Mouse (Mus musculus) embryo, embryonic 10.5 days (tissue): Measurements from ENCODE around the gene Syp.

Source experiments
- DNase-seq: peaks from one replicate; pipeline ENCODE4 v3.0.0-alpha.2; 2015; ENCODE audit warnings: low spot score

The Syp gene

DNA sequence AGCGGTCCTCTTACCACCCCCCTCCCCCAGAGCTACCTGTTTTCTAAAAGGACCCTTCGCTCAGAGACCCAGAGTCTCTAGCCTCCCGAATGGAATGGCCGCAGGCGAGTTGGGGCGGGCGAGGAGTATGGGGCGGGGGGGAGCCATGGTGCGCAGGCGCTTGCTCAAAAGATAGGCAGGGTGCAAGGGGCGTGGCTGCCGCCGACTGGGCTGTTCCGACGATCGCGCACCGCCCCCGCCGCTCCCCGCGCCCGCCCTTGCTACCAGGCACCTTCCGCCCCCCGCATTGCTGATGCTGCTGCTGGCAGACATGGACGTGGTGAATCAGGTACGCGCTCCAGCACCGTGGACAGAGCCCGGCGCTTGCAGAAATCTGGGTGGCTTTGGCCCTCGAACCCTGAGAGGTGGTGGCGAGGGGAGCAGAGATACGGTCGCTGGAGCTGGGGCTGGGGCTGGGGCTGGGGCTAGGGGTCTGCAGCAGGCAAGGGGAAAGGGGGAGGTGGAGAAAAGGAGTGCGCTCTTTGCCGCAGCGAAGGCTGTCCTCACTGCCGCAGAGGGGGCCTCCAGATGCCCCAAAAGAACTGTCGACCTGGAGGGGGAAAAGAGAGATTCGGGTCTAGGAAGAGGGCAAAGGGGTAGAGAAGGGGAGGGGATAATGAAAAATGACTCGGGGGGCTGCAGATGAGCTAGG, at the start of gene Syp:
TSS of gene Syp (plus strand) at position 71 of the 691 bp plus-strand sequence.
- peak; percentile 80 for DNase-seq

DNA sequence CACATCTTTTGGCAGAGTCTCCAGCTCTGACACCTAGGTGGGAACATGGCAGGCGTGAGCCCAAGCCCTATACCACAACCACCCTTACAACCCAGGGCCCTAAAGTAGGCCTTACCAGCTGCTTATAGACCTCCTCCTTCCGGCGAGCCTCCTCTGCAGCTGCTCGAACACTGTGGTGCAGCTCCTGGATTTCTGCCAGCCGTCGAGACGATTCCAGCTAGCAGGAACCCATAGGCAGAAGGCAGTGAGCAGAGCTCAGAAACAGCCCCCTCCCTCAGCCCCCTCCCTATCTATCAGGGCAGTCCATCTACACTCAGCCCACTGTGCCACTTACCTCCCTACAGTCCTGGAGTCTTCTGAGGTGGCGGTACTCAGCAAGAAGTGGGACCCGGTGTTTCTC, 42.9 kb upstream of the Syp start:
- no peak for DNase-seq

DNA sequence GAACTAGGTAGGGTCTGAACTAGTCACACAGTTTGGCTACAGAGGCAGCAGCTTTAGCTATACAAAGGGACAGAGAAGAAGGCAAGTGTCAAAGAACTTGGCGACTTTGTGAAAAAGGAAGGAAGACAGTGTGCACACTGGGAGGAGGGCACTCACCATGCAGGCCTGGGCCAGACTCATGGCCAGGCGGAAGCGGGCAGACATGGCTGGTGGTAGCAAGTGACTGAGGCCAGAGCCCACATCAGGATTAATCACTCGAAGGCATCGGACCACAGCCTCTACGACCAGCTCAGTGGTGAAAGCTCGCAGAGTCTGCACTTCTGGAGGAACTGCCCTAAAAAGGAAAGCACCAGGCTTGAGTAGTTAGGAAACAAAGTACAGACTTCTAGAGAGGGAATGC, 34.3 kb upstream of the Syp start:
- no peak for DNase-seq

DNA sequence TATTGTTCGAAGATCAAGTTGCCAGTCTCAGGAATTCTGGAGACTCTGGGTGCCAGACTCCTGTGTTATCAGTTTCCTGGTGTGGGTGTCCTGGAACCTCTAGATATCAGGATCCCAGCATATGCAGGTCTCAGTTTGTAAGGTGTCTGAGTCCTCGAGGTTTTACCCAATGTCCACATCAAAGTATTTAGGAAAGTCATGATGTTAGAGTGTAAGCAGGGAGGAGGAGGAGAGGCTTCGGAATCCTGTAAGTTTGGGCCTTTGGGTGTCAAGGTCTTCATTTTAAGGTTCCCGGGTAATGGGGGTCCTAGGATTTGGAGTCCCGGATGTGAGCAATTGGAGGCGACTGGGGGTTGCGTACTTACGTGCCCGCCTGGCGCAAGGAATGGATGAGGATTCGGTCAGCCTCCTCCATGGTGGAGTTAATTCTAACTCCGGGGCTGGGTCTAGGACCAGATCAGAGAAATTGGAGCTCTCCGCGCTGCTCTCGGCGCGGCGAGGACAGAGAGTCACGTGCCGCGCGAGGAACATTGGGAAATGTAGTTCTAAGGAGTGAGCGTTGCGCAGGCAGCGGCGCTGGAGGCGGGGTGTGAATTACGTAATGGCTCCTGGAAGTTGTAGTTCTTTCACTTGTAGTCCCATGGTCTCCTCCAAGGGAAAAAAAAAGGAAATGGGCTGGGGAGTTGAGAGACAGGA, 33.2 kb upstream of the Syp start, which contains the start of gene Ccdc22:
TSS of gene Ccdc22 (minus strand) at position 639 of the 696 bp plus-strand sequence.
- peak; percentile 91 for DNase-seq

DNA sequence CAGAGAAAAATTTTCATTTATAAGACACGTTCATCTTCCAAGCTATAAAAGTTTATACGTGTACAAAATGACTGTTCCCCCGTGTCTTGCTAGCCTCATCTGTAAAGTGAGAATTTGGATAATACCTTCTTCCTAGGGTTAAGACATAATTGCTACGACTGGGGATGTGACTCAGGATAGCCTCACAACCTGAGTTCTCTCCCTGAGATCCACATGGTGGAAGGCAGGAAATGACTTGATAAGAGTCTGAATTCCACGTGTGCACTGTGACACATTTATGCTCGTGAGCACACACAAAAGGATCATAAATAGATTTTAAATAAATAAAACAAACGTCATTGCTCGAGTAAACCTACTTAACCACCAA, 32.7 kb upstream of the Syp start:
- DNase-seq = no peak

DNA sequence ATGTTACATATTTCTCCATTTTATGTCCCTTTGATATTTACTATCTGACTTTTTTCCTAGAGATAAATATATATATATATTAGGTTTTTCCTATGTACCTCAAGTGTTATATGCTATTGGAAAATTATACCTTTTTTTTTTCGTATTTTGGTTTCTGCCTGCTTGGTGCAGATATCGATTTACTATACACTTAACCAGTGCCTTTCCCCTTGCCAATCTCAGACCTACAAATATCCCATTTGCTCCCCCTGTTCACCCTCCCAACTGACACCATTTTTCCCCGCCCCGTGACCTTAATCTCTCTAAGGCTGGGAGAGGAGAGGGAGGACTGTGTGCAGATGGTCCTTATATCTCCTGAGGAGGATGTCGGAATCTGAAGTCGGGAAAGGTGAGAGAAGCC, 31.5 kb upstream of the Syp start, which contains the start of gene Cacna1f:
TSS of gene Cacna1f (plus strand) at position 301 of the 400 bp plus-strand sequence.
- DNase-seq = no peak

DNA sequence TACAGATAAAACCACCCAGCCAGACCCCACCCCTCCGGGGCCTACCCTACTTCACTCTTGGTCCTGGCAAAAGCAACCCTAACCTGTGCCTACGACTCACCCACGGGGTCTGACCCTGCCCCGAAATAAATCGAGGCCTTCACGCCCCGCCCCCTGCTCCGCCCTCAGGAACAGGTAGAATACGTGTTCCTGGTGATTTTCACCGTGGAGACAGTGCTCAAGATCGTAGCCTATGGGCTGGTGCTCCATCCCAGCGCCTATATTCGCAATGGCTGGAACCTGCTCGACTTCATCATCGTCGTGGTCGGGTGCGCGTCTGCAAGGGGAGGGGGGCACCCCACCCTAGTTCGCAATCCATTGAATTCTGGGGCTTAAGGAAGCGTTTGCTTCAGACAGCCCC, 28.2 kb upstream of the Syp start:
- no peak for DNase-seq

DNA sequence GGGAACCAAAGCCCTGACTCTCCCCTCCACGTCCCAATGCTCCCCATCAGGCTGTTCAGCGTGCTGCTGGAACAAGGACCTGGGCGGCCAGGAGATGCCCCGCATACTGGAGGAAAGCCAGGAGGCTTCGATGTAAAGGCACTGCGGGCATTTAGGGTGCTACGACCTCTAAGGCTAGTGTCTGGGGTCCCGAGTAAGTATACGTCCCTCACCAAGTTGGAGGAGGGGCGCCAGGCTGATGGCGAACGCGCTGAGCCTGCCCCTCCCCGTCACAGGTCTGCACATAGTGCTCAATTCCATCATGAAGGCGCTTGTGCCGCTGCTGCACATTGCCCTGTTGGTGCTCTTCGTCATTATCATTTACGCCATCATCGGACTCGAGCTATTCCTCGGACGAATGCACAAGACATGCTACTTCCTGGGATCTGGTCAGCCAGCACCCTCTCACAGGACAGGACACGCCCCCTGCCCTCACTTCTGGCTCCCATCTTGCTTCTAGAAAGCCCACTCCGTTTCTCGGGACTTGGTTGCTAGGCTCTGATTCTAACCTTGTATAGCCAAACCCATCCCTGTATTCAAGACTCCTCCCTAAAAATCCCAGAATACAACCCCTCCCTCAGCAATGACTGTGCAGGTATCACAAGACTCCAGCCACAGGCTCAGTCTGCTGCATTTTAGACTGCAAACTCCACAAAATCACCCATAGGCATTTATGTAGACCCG, 27.6 kb upstream of the Syp start:
- DNase-seq = peak; percentile 23

DNA sequence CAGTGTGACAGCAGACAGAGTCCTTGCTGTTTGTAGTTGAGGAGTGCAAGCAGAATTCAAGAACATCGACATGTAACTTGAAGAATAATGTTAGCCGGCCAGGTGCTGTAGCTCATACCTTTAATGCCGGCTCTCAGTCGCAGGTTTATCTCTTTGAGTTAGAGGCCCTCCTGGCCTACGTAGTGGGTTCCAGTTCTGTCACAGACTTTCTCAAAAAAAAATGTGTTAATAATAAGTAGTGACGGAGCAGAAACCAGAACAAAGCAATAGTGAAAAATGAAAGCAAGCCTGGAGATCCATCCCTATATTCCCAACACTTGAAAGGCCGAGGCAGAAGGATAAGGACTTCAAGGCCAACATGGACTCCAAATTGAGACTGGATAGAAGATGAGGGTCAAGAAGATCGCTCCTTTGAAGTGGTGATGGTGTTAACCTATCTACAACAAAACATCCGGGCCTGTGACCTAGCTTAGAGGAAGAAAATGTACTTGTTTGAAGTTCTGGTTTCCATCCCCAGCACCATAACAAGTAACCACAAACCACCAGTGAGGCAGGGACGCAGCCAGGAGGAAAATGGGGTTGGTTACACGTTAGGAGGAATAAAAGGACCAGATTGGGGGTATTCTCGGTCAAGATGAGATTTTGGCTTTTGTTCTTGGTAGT, 20.3 kb upstream of the Syp start:
- DNase-seq = no peak

DNA sequence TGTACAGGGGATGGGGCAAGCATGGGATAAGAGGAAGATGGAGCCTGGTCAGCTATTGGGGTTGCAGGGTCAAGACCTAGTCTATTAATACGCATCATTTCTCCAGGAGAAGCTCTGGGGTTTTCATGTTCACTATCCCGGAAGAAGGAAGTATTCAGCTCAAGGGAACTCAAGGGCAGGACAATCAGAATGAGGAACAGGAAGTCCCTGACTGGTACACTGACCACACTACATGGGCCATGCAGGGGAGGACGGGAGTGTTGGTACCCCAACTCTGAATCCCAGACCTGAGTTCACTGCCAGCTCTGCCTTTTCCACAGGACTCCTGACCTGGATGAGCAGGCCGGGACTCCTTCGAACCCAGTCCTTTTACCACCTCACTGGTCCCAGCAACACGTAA, 5.7 kb upstream of the Syp start:
- no peak for DNase-seq

DNA sequence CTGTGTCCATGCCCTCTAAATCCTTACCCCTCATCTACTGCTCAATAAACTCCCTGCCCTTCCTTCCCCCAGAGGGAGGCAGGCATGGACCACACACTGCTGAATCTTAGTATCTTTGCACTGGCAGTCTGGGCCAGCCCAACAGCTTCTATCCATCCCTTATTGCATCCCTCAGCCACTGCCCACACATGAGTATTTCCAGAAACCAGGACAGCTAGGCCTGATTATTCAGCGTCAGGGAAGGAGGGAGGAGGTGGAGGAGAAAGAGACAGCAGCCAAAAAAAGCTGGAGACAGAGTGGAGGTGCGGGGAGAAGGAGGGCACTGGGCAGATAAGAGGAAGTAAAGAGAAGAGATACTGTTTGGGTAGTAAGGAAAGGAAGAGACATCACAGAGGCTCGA, 3.2 kb upstream of the Syp start:
- DNase-seq = no peak

DNA sequence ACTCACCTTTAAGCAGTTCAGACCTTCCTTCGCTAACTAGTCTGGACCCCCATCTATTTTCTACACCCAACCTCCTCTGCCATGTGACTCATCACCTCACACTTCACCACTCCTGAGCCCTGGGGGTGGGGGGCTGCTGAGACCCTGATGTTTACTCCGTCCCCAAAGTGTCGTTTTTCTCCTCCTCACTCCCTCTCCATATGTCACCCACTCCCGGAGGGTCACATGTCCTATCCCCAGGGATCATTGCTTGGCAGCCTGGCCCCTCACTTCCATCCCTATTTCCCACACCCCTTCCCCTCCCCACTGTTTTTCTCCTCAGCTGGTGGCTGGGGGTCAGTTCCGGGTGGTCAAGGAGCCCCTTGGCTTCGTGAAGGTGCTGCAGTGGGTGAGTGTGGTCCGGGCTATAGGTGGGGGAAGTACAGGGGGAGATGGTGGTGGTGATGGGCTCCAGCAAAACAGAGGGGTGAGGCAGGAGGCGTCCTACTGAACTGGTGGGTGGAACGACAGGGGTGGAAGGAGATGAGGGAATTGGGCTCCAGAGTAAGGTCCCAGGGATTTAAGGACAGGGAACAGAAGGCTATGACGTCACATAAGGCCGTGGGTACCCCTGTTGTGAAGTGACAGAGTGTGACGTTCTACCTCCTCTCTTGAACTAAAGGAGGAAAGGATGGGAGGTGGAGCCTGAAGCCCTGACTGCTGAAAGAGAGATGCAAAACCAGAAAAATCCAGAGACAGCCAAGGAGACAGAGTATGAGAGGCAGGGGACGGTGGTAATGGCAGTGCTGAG, 1.5 kb downstream of the Syp start:
- DNase-seq = no peak

DNA sequence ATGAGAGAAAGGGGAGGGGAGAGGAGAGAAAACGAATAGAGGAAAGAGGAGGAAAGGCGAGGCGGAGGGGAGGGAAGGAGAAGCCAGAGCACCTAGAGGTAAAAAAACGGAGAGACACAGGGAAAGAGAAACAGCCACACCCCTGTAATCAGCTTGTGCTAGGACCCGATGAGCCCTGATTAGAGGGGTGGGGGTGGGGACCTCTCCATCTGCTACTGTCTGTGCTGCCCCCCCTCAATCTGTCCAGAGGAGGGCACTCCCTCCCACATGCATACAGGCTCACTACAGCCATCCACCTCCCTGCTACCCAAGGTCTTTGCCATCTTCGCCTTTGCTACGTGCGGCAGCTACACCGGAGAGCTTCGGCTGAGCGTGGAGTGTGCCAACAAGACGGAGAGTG, 2.5 kb downstream of the Syp start:
- DNase-seq = no peak

DNA sequence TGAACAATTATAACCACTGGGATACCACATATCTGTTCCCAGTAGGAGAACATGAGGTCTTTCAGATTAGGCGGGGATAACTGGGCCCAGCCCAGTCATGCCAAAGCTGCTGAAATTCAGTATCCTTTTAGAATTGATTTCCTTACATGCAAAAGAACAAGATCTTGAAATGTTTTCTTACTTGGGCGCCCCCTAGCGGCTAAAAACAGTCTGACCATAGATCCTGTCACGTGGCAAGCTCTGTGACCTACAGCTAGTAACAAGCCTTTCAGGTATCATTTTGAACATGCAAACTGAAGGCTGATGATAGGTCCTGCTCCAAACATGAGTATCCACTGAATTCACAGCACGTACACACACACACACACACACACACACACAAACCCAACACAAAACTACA, 7.1 kb downstream of the Syp start:
- DNase-seq = peak; percentile 88

DNA sequence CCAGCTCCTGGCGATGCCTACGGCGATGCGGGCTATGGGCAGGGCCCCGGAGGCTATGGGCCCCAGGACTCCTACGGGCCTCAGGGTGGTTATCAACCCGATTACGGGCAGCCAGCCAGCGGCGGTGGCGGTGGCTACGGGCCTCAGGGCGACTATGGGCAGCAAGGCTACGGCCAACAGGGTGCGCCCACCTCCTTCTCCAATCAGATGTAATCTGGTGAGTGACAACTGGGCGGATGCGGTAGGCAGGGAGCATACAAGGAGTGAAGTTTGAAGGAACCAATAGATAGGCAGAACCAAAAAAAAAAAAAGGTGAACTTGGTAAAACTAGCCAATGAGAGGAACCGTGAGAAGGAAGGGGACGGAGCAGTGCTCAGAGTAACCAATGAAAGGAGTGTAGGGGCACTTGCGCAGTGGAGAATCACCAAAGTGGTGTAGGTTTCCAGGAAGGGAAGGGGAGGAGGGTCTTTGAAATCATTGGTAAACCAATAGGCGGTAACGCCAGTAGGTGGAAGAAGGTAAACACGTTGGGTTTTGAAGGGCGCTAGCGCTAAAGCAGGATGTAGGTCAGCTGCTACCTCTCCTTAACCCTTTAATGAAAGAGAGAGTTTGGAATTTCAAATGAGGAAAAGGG, 10.5 kb downstream of the Syp start:
- peak; percentile 89 for DNase-seq

DNA sequence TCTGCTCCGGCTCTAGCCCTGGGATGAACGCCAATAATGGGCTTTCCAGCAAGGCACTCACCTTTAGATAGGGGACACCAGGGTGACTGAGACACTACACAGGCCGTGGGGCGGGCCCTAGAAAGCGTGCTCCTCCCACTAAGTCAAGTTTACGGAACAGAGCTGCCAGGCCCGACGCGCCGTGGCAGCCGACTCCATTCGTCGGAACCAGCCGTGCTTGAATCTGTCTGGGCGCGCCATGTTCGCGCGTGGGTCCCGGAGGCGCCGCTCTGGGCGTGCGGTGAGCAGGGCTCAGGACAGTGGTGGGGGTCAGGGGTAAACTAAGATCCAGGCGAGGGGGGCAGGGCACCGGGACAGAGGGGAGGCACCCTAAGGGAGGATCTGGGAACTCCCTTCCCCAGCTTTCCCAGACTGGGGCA, 19.0 kb downstream of the Syp start, which contains the start of gene Prickle3:
TSS of gene Prickle3 (plus strand) at position 40 of the 419 bp plus-strand sequence.
- no peak for DNase-seq

DNA sequence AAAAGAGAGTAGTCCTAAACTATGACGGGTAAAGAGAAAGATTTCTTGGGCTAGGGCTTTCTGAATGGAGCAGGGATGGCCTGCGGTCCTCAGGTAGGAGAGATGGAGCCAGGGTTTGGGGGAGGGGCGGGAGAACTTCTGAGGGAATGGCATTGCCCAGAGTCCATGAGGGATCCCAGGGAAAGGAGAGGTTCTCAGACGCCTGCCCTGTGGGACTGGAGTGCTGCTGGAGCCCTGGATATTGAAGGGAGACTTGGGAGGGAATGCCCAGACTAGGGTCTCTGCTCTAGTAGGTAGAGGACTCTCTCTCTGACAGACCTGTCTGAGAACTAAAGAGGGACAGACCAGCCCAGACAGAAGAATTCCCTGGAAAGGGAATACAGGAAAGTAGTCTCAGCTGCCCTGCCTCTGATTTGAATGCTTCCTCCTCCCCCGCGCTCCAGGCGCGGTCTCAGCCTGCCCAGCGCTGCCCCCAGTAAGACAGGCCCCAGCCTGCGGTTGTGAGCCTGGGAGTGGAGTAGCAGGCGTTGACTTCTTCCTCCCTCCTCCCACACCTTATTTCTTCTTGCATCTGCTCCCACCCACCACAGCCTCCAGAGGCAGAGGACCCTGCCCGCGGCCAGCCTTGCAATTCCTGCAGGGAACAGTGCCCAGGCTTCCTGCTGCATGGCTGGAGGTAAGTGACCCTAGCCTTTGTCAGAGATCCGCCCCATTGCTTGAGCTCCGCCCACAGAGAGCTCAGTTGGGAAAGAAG, 19.9 kb downstream of the Syp start:
- peak; percentile 63 for DNase-seq

DNA sequence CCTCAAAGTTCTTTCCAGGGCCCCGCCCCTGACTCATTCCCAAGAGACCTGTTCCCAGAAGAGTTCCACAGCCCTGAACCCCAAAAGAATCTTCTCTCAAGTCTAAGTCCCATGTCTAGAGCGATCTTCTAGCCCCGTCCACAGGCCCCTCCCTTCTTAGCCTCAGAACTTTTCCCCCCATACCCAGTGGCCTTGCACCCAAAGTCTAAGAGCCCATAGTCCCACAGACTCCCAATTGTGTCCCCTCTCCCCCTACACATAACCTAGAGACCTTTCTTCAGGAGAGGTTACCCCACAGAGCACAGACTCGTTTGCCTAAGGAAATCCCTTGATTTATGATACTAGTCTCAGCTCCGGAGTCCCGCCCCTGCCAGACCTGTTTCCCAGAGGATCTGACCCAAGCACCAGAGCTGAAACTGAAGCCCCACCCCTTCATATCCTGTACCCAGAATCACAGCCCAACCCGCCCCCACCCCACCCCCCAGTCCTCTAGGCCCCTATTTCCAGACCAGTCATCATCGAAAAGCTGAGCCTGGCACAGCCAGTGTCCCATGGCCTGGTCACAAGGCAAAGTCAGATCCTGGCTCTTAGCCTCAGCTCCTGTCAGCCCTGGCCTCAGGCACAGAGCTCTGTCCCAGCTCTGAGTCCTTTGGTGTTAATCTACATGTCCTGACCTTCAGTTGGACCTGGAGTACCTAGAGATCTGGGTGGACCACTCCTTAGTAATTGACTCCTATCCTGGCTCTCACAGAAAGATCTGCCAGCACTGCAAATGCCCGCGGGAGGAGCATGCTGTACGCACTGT, 20.7 kb downstream of the Syp start:
- no peak for DNase-seq

DNA sequence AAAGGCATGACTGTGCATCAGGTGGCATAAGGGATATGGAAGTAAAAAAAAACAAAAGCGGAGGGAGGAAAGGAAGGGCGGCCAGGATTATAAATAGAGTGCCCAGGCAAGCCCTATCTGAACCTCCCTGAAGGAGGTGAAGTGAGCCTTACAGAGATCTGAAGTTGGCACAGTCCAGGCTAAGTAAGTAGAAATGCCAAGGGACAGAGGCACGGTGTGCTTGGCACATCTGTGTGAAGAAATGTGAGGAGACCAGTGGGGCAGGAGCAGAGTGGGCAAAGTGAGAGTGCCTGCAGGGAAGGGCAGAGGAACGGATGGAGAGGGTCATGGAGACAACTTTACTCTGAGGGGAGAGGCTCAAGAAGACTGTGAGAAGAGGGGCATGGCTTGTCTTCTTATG, 22.8 kb downstream of the Syp start:
- no peak for DNase-seq

DNA sequence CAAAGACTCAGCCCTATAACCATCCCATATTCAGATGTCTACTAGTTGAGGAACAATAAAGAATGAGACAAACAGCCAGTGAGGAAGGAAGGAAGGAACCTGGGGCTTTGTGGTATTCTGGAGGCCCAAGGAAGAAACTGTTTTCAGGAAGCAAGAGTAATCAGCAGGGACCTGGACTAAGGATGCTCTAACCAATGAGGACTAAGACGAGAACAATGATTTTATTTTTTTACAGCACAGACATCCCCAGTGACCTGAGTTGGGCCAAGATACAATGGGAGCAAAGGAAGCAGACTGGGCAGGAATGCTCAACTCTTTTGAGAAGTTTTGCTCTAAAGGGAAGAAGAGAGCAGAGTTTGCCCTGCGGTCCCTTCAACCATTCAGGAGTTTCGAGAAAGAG, 24.7 kb downstream of the Syp start:
- DNase-seq = no peak
